Mouse (Mus musculus) midbrain, embryonic 12.5 days (tissue): Measurements from ENCODE around the gene Rhbdf1. TPM values are rescaled to one million over a fixed set of nuclear protein-coding genes. Genes with fewer than 3 reads are reported as not detected.
A peak's percentile ranks its signal among the peaks of the same experiment; 100 is the strongest.

ENCODE experiments used
- ATAC-seq: fragments of 200-750 bp; cut with Nextera tagmentation; 2 replicates; pipeline ENCODE4 v1.8.0; 2017; ENCODE audit warnings: low read depth, moderate TSS enrichment, moderate library complexity; ENCODE audit not compliant: low FRiP score
- H3K27ac ChIP-seq: fragments of 300-500 bp; sonication (generic); replicated peaks from 2 replicates; pipeline ENCODE4 v1.5.1; 2016; ENCODE audit warnings: mild to moderate bottlenecking
- H3K27me3 ChIP-seq: fragments of 300-500 bp; sonication (generic); 2 replicates; pipeline ENCODE4 v1.6.1; 2016; ENCODE audit warnings: mild to moderate bottlenecking
- H3K36me3 ChIP-seq: fragments of 300-500 bp; sonication (generic); 2 replicates; pipeline ENCODE4 v1.6.1; 2016
- H3K4me1 ChIP-seq: fragments of 300-500 bp; sonication (generic); 2 replicates; pipeline ENCODE4 v1.6.1; 2016
- H3K4me2 ChIP-seq: fragments of 300-500 bp; sonication (generic); replicated peaks from 2 replicates; pipeline ENCODE4 v1.6.1; 2016; ENCODE audit warnings: mild to moderate bottlenecking, moderate library complexity
- H3K4me3 ChIP-seq: fragments of 300-500 bp; sonication (generic); 2 replicates; pipeline ENCODE4 v1.5.1; 2016; ENCODE audit warnings: mild to moderate bottlenecking
- H3K9ac ChIP-seq: fragments of 300-500 bp; sonication (generic); replicated peaks from 2 replicates; pipeline ENCODE4 v1.6.1; 2016; ENCODE audit warnings: mild to moderate bottlenecking, moderate library complexity
- H3K9me3 ChIP-seq: fragments of 300-500 bp; sonication (generic); 2 replicates; pipeline ENCODE4 v1.6.1; 2016; ENCODE audit warnings: mild to moderate bottlenecking
- WGBS: fragments of 180-500 bp; shearing (Covaris S2); methylation state at CpG from one replicate; pipeline ENCODE4 v1.1.7; 2016; 5-methylcytosine and 5-hydroxymethylcytosine counted together
- polyA plus RNA-seq: library from polyadenylated mRNA; unstranded; fragments of >200 nt; fragmentation: Nextera tagmentation; extraction: Ambion mirVana; gene quantifications from 2 replicates; pipeline ENCODE4 v1.2.1, GENCODE M21; 2016

Rhbdf1 gene
- polyA plus RNA-seq, 1 experiment from 2014 or later = 23.5 TPM

GRCm38 (mm10) chr11:32226124-32226871 lies 4.2 kb upstream of the Rhbdf1 start, which contains the start of gene Mpg:
TSS of gene Mpg (plus strand) at chr11:32226505.
- no peaks in the 10 kb centered on the region for H3K9me3 ChIP-seq
- peaks cover 28% of the 10 kb centered on the region for H3K4me1 ChIP-seq
- peaks cover 39% of the 10 kb centered on the region for H3K27me3 ChIP-seq
- WGBS = 4% methylated on average over 47 of the region's 47 CpGs
- peak within 1 kb of the TSS; percentile 79 for H3K9ac ChIP-seq
- H3K4me2 ChIP-seq = peak within 1 kb of the TSS; percentile 69
- peak; percentile 81 for ATAC-seq
- peak within 1 kb of the TSS; percentile 69; the same call in 1 of the 2 replicates for H3K27ac ChIP-seq
- H3K4me3 ChIP-seq = peak within 1 kb of the TSS; percentile 70
- H3K36me3 ChIP-seq = peaks cover 23% of the 10 kb centered on the region

- no peaks in the 10 kb centered on the region for H3K9me3 ChIP-seq
- no peak overlapping the region for H3K27ac ChIP-seq
- 61% methylated on average over 7 of the region's 7 CpGs for WGBS
- no peak overlapping the region for H3K9ac ChIP-seq
- peaks cover 36% of the 10 kb centered on the region for H3K4me1 ChIP-seq
- no peak overlapping the region for H3K4me3 ChIP-seq
- H3K36me3 ChIP-seq = peaks cover 16% of the 10 kb centered on the region
- ATAC-seq = no peak
- peaks cover 47% of the 10 kb centered on the region for H3K27me3 ChIP-seq
- no peak overlapping the region for H3K4me2 ChIP-seq
Observed at GRCm38 (mm10) chr11:32225222-32226104, 3.4 kb upstream of the Rhbdf1 start.

GRCm38 (mm10) chr11:32224468-32225139 lies 2.5 kb upstream of the Rhbdf1 start:
- peaks cover 50% of the 10 kb centered on the region for H3K27me3 ChIP-seq
- H3K9me3 ChIP-seq = no peaks in the 10 kb centered on the region
- ATAC-seq = no peak
- no peak overlapping the region for H3K27ac ChIP-seq
- H3K4me2 ChIP-seq = no peak overlapping the region
- no peak overlapping the region for H3K4me3 ChIP-seq
- H3K9ac ChIP-seq = no peak overlapping the region
- peaks cover 10% of the 10 kb centered on the region for H3K36me3 ChIP-seq
- H3K4me1 ChIP-seq = peaks cover 36% of the 10 kb centered on the region
- WGBS = 45% methylated on average over 4 of the region's 4 CpGs

GRCm38 (mm10) chr11:32223297-32223967 lies 1.3 kb upstream of the Rhbdf1 start:
- peaks cover 50% of the 10 kb centered on the region for H3K27me3 ChIP-seq

GRCm38 (mm10) chr11:32222570-32223194 lies 582 bp upstream of the Rhbdf1 start:
- Histone ChIP-seq H3K27me3 (peaks cover 50% of the 10 kb centered on the region), H3K27ac (0 out of 2 replicates have a peak overlapping the region, but pooled peaks have one; percentile 2), H3K36me3 (no peaks in the 10 kb centered on the region), H3K9ac (peak overlapping the region; percentile 69; the same call in 1 of the 2 replicates), H3K4me3 (peak overlapping the region; percentile 70), H3K4me1 (peaks cover 46% of the 10 kb centered on the region), H3K4me2 (peak overlapping the region; percentile 93), H3K9me3 (no peaks in the 10 kb centered on the region)
- 10% methylated on average over 21 of the region's 21 CpGs for WGBS
- no peak for ATAC-seq

More at GRCm38 (mm10) chr11:32223297-32223967, 1.3 kb upstream of the Rhbdf1 start:
- H3K4me3 ChIP-seq = no peak overlapping the region
- H3K36me3 ChIP-seq = no peaks in the 10 kb centered on the region
- no peak for ATAC-seq
- WGBS = 69% methylated on average over 4 of the region's 4 CpGs
- no peak overlapping the region for H3K9ac ChIP-seq
- H3K4me2 ChIP-seq = no peak overlapping the region
- H3K9me3 ChIP-seq = no peaks in the 10 kb centered on the region
- H3K27ac ChIP-seq = no peak overlapping the region
- H3K4me1 ChIP-seq = peaks cover 41% of the 10 kb centered on the region

- Histone ChIP-seq H3K4me1 (peaks cover 33% of the 10 kb centered on the region), H3K9me3 (no peaks in the 10 kb centered on the region), H3K27ac (peak overlapping the region; percentile 52), H3K4me2 (peak overlapping the region; percentile 93), H3K36me3 (no peaks in the 10 kb centered on the region), H3K4me3 (peak overlapping the region; percentile 70), H3K27me3 (peaks cover 50% of the 10 kb centered on the region), H3K9ac (peak overlapping the region; percentile 69)
- peak; percentile 29; the same call in 1 of the 2 replicates for ATAC-seq
- WGBS = under 1% methylated on average over 44 of the region's 46 CpGs
Observed at GRCm38 (mm10) chr11:32221225-32221950, 712 bp downstream of the Rhbdf1 start.

GRCm38 (mm10) chr11:32220607-32221224 lies 1.4 kb downstream of the Rhbdf1 start:
- no peaks in the 10 kb centered on the region for H3K36me3 ChIP-seq
- H3K4me1 ChIP-seq = peaks cover 33% of the 10 kb centered on the region
- no peaks in the 10 kb centered on the region for H3K9me3 ChIP-seq
- peak; percentile 18; the same call in 1 of the 2 replicates for ATAC-seq
- H3K27ac ChIP-seq = no peak overlapping the region
- 43% methylated on average over 10 of the region's 10 CpGs for WGBS
- H3K27me3 ChIP-seq = peaks cover 50% of the 10 kb centered on the region
- peak overlapping the region; percentile 93 for H3K4me2 ChIP-seq
- peak overlapping the region; percentile 70 for H3K4me3 ChIP-seq
- peak overlapping the region; percentile 69 for H3K9ac ChIP-seq

GRCm38 (mm10) chr11:32219287-32219686 lies 2.8 kb downstream of the Rhbdf1 start:
- no peaks in the 10 kb centered on the region for H3K36me3 ChIP-seq
- no peak overlapping the region for H3K4me2 ChIP-seq
- no peaks in the 10 kb centered on the region for H3K9me3 ChIP-seq
- 92% methylated on average over 10 of the region's 10 CpGs for WGBS
- no peak overlapping the region for H3K4me3 ChIP-seq
- H3K4me1 ChIP-seq = peaks cover 33% of the 10 kb centered on the region
- H3K9ac ChIP-seq = no peak overlapping the region
- no peak overlapping the region for H3K27ac ChIP-seq
- H3K27me3 ChIP-seq = peaks cover 40% of the 10 kb centered on the region
- ATAC-seq = no peak

GRCm38 (mm10) chr11:32218501-32219050 lies 3.5 kb downstream of the Rhbdf1 start:
- H3K9ac ChIP-seq = no peak overlapping the region
- no peak overlapping the region for H3K27ac ChIP-seq
- H3K36me3 ChIP-seq = no peaks in the 10 kb centered on the region
- no peak for ATAC-seq
- H3K4me1 ChIP-seq = peaks cover 33% of the 10 kb centered on the region
- H3K4me3 ChIP-seq = no peak overlapping the region
- no peak overlapping the region for H3K4me2 ChIP-seq
- 55% methylated on average over 6 of the region's 6 CpGs for WGBS
- no peaks in the 10 kb centered on the region for H3K9me3 ChIP-seq
- peaks cover 33% of the 10 kb centered on the region for H3K27me3 ChIP-seq

- no peaks in the 10 kb centered on the region for H3K9me3 ChIP-seq
- H3K9ac ChIP-seq = no peak overlapping the region
- H3K27ac ChIP-seq = no peak overlapping the region
- 23% methylated on average over 8 of the region's 8 CpGs for WGBS
- peaks cover 11% of the 10 kb centered on the region for H3K36me3 ChIP-seq
- H3K4me1 ChIP-seq = peaks cover 22% of the 10 kb centered on the region; the same call in 1 of the 2 replicates
- H3K4me2 ChIP-seq = no peak overlapping the region
- no peak; the same call in 1 of the 2 replicates for ATAC-seq
- peaks cover 16% of the 10 kb centered on the region for H3K27me3 ChIP-seq
- no peak overlapping the region for H3K4me3 ChIP-seq
Observed at GRCm38 (mm10) chr11:32216851-32217250, 5.2 kb downstream of the Rhbdf1 start.
